Mouse (Mus musculus) olfactory bulb, adult 2 months (tissue): ENCODE results near the gene Ifnlr1. TPM values are rescaled to one million over a fixed set of nuclear protein-coding genes. Genes with fewer than 3 reads are reported as not detected.

Experiments used
- H3K27ac ChIP-seq: fragments of 200-500 bp; 2 replicates; pipeline ENCODE4 v1.5.1; 2012; ENCODE audit warnings: low read depth, low read length; ENCODE audit not compliant: insufficient read depth
- H3K4me1 ChIP-seq: fragments of 200-500 bp; 2 replicates; pipeline ENCODE4 v1.6.1; 2012; ENCODE audit warnings: low read length; ENCODE audit not compliant: control insufficient read depth, insufficient read depth
- H3K4me3 ChIP-seq: fragments of 200-500 bp; 2 replicates; pipeline ENCODE4 v1.5.1; 2012; ENCODE audit warnings: mild to moderate bottlenecking, low read depth, low read length, moderate library complexity; ENCODE audit not compliant: insufficient read depth
- CTCF ChIP-seq: fragments of 200-500 bp; IDR thresholded peaks from 2 replicates; pipeline ENCODE4 v1.5.1; 2012; ENCODE audit warnings: low read depth, mild to moderate bottlenecking, low read length, moderate library complexity; ENCODE audit not compliant: insufficient read depth
- POLR2A ChIP-seq: fragments of 200-500 bp; IDR thresholded peaks from 2 replicates; pipeline ENCODE4 v1.6.1; 2012; ENCODE audit warnings: mild to moderate bottlenecking, low read depth, low read length, moderate library complexity; ENCODE audit not compliant: insufficient read depth
- WGBS: fragments of 180-500 bp; shearing (Covaris S2); methylation state at CpG from one replicate; pipeline ENCODE4 v1.1.7; 2018; 5-methylcytosine and 5-hydroxymethylcytosine counted together
- polyA plus RNA-seq: library from polyadenylated mRNA; stranded (reverse); fragments of >200 nt; gene quantifications from 2 replicates; pipeline ENCODE4 v1.2.4, GENCODE M21; 2012; ENCODE audit warnings: low replicate concordance; ENCODE audit not compliant: missing spikeins, insufficient read depth, insufficient read length

Gene Ifnlr1
- polyA plus RNA-seq, 1 experiment: not detected

DNA sequence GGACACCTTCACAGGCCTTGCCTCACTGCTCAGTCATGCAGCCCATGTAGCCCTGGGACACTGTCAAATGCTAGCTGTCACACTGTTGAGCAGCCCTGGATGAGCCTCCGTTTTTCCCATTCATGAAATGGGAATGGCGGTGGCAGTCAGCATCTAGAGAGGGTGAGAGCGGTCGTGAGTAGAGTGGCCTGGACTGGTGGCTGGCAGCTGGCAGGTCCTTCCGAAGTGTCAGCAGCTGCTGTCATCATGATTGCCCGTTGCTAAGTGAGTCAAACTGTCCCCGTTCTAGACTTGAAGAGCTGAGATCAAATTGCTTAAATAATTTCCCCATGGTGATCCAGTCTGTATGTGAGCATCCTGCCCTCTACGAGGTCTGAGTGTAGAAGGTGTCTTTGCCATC, 44.9 kb downstream of the Ifnlr1 start:
- TF ChIP-seq POLR2A (no peak), CTCF (no peak)
- 72% methylated on average over 8 of the region's 8 CpGs for WGBS
- H3K4me3 ChIP-seq: no peak overlapping the region
- no peak overlapping the region for H3K27ac ChIP-seq
- no peaks in the 10 kb centered on the region for H3K4me1 ChIP-seq

DNA sequence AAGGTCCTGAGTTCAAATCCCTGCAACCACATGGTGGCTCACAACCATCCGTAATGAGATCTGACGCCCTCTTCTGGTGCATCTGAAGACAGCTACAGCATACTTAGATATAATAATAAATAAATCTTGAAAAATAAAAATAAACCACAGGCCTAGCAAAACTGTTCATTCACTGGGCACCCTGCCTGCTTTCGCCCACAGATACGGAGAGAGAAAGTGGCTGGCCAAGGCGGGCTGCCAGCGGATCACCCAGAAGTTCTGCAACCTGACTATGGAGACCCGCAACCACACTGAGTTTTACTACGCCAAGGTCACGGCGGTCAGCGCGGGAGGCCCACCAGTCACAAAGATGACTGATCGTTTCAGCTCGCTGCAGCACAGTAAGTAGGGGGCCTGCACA, 47.8 kb downstream of the Ifnlr1 start:
- 95% methylated on average over 14 of the region's 14 CpGs for WGBS
- Histone ChIP-seq H3K4me1 (no peaks in the 10 kb centered on the region), H3K27ac (no peak overlapping the region), H3K4me3 (no peak overlapping the region)
- TF ChIP-seq CTCF (no peak), POLR2A (no peak)

DNA sequence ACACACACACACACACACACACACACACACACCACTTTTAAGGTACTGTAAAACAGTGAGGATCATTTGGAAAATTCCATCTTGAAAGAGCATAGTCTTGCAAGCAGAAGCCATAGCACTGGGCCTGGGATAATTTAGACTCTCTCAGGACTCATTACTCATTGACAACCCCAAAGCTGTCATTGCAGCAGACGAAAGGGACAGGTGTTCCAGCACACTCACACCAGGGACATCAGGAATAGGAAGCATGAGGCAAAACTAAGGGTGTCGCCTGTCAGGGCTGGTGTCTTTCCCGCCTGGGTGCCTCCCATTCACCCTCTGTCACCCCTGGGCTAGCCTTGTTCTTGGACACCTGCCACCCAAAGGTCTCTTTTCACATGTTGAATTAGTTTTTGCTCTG, 50.8 kb downstream of the Ifnlr1 start:
- H3K27ac ChIP-seq: no peak overlapping the region
- TF ChIP-seq CTCF (no peak), POLR2A (no peak)
- H3K4me1 ChIP-seq: no peaks in the 10 kb centered on the region
- H3K4me3 ChIP-seq: no peak overlapping the region
- WGBS: 98% methylated on average over 3 of the region's 3 CpGs

DNA sequence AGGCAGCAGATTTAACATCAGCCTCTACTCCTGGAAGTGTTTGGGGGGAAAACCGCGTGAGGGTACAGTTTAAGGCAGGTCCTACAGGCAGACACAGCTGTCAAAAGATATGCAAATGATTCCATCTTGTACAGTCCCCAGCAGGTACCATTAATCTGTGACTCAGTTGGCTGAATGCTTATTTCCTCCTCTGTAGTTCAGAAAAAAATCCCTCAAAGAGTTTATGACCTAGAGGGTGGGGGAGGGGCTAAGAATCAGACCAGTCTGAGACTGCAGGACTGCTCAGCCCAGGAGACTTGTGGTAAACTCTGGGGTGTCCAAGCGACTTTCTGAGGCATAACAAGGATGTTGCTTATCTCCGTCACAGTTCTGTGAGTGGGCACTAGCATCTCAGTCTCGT, 52.1 kb downstream of the Ifnlr1 start:
- Histone ChIP-seq H3K27ac (no peak overlapping the region), H3K4me1 (0 out of 2 replicates have a peak, but pooled peaks cover 1% of the 10 kb centered on the region), H3K4me3 (no peak overlapping the region)
- no peak for TF ChIP-seq CTCF
- no peak for TF ChIP-seq POLR2A
- 83% methylated on average over 5 of the region's 5 CpGs for WGBS

DNA sequence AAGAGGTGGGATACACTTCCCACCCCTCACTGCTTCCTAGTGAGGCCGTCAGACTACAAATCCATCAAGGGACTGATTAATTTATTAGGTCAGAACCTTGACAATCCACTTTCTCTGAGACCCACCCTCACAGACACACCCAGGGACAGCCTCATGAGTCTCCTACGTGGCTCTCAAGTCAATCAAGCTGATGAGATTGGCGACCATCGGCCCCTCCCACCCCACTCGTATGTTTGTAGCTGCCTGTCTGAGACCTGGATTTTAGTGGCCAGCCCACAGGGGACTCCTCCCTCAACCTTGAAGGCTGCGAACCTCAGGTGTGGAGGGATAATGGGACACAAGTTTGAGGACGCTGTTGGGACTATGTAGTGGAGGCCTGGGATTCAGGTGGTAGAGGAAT, 53.1 kb downstream of the Ifnlr1 start:
- H3K27ac ChIP-seq: no peak overlapping the region
- peaks cover 6% of the 10 kb centered on the region for H3K4me1 ChIP-seq
- TF ChIP-seq POLR2A (no peak), CTCF (no peak)
- no peak overlapping the region for H3K4me3 ChIP-seq
- WGBS: 87% methylated on average over 7 of the region's 7 CpGs

DNA sequence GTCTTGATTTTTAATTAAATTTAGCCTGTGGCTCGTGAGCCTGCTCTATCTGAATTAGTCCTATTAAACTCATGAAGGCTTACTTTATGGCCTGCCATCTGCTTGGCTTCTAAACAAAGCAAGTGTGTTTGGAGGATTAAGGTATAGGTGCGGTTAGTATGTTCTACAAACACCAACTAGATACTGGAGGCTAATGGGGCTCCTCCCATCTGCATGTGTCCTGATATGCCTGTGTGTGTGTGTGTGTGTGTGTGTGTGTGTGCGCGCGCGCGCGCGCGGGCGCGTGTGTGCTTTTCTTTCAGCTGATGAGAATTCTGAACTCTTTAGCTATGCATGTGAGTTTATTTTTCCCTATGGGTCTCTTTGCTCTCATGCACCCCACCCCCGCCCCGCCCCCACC, 53.6 kb downstream of the Ifnlr1 start:
- Histone ChIP-seq H3K27ac (no peak overlapping the region), H3K4me3 (no peak overlapping the region), H3K4me1 (peaks cover 9% of the 10 kb centered on the region)
- TF ChIP-seq CTCF (no peak), POLR2A (no peak)
- 96% methylated on average over 14 of the region's 14 CpGs for WGBS

DNA sequence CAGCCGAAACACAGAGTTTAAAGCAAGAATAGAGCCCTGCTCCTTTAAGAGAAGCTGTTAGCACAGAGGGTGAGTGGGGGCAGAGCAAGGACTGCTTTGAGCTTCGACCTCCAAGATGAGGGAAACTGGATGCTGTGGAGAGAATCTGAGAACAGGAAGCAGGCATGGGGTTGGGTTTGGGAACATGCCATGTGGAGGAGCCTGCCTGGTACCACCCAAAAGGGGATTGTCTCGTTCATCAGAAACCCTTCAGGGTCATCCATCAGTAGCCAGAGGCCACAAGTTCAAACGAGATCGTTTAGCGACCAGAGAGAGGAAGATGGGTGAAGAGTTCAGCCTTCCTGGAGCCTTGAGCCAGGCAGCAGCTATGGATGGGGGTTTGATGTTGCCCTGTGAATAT, 57.4 kb downstream of the Ifnlr1 start:
- WGBS: 63% methylated on average over 6 of the region's 6 CpGs
- no peak for TF ChIP-seq CTCF
- TF ChIP-seq POLR2A: no peak
- no peak overlapping the region for H3K27ac ChIP-seq
- no peak overlapping the region for H3K4me3 ChIP-seq
- peaks cover 13% of the 10 kb centered on the region for H3K4me1 ChIP-seq

DNA sequence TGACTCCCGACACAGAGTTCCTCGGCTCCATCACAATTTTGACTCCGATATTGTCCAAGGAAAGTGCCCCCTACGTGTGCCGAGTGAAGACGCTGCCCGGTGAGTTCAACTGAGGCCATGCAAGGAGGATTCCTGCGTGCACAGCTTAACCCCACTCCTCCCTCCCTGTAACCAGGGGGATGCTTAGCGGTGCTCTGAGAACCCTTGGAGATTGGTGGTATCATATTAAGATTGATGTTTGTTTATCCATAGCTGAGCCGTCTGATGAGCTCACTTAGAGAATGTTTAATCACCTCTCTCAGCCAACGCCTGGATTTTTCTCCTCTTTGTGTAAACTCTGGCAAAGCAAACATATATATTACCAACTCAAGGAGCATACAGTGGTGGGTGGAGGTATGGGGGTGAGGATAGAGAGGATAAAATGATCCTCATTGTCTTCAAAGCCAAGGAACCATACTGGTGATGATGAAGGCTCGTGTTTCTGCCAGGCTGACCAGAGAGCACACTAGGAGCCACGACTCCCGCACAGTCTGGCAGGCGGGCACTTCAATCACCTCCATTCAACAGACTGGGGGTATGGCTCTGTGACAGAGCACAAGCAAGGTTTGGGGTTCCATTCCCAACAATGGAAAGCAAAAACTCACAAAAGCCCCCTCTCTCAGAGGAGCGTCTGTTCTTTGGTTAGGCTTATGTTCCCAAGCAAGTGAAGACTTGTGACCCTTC, 58.8 kb downstream of the Ifnlr1 start:
- WGBS: 60% methylated on average over 16 of the region's 16 CpGs
- Histone ChIP-seq H3K4me1 (peaks cover 13% of the 10 kb centered on the region), H3K4me3 (no peak overlapping the region), H3K27ac (no peak overlapping the region)
- TF ChIP-seq CTCF: no peak
- no peak for TF ChIP-seq POLR2A

DNA sequence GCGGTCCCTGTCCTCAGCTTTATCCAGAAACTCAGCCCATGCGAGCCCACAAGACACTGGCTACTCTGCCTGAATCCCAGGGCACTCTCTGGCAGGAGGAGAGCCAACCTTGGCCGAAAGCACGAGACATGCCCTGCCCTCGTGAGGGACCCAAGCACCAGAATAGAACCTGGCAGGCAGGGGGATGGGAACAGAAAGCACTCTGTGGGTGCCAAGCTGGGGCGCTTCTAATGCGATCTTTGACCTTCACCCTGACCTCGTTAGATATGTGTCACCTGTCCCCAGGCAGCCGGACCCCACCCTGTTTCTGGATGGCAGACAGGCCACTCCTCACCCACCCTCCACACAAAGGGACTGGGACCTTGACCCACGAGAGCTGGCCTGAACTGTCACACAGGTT, 59.5 kb downstream of the Ifnlr1 start:
- Histone ChIP-seq H3K4me3 (no peak overlapping the region), H3K27ac (no peak overlapping the region), H3K4me1 (peaks cover 13% of the 10 kb centered on the region)
- WGBS: 85% methylated on average over 10 of the region's 10 CpGs
- TF ChIP-seq POLR2A (no peak), CTCF (no peak)

DNA sequence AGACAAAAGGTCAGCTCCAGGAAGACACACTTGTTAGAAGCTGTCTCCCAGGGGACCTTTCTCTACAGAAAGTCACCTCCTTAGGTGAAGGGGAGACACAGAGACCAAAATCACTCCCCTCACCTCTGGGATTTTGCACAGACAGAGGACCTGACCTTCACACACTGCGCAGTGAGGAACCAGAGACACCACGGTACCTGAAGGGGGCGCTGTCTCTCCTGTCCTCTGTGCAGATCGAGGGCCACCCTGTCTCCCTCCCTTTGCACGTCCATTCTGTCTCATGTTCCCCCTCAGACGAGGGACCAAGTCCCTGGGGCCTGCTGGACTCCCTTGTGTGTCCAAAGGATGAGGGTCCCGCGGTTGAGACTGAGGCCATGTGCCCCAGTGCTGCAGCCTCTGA, 64.8 kb downstream of the Ifnlr1 start:
- WGBS: 84% methylated on average over 8 of the region's 8 CpGs
- Histone ChIP-seq H3K4me3 (no peak overlapping the region), H3K27ac (no peak overlapping the region), H3K4me1 (no peaks in the 10 kb centered on the region)
- TF ChIP-seq POLR2A: no peak
- TF ChIP-seq CTCF: no peak
